Mouse (Mus musculus) liver, embryonic 14.5 days (tissue): ENCODE data around the gene Cdh11.

Experiments
- CTCF ChIP-seq: IDR thresholded peaks from 2 replicates; pipeline ENCODE4 v1.5.1; 2016; ENCODE audit warnings: antibody characterized with exemption, low read depth, control low read depth
- EP300 ChIP-seq: IDR thresholded peaks from 2 replicates; pipeline ENCODE4 v1.6.1; 2016; ENCODE audit warnings: antibody characterized with exemption, low read depth

GRCm38 (mm10) chr8:102780899-102781298, 4.5 kb downstream of the Cdh11 start:
- TF ChIP-seq CTCF: peak; percentile 75
- TF ChIP-seq EP300: no peak
